Mouse (Mus musculus): ENCODE data around the gene 1700009N14Rik.

The 1700009N14Rik gene

GRCm38 (mm10) chr4:39450069-39450468, at the start of gene 1700009N14Rik:
Gene 1700009N14Rik, plus strand, starts transcription at chr4:39450295.
- DNase-seq (ENCODE audit: low spot score in 2 of 2) = no peak

GRCm38 (mm10) chr4:39437870-39438367, 12.2 kb upstream of the 1700009N14Rik start:
- DNase-seq (ENCODE audit: low spot score in 2 of 2) = no peak

- DNase-seq (ENCODE audit: low spot score in 2 of 2) = no peak
Measured at GRCm38 (mm10) chr4:39474291-39474690, 24.2 kb downstream of the 1700009N14Rik start.

- no peak for DNase-seq (ENCODE audit: low spot score in 2 of 2)
Measured at GRCm38 (mm10) chr4:39486393-39486792, 36.3 kb downstream of the 1700009N14Rik start.

- DNase-seq (ENCODE audit: low spot score in 2 of 2) = no peak
Measured at GRCm38 (mm10) chr4:39493596-39493995, 43.5 kb downstream of the 1700009N14Rik start.

- DNase-seq (ENCODE audit: low spot score in 2 of 2) = no peak
Measured at GRCm38 (mm10) chr4:39495875-39496274, 45.8 kb downstream of the 1700009N14Rik start.

Data from cerebellum, postnatal 4 days (tissue).